Mouse (Mus musculus): ENCODE results near the gene Bcl7b.

- no peak for TF ChIP-seq CTCF (IDR thresholded peaks at IDR 0.05; ENCODE audit: insufficient read depth, low read length)
- no peak for TF ChIP-seq POLR2A (IDR thresholded peaks at IDR 0.05; ENCODE audit: borderline replicate concordance, extremely low read depth, low read depth, low read length)
These were observed 34.2 kb upstream of the Bcl7b start for GRCm38 (mm10) chr5:135133736-135134405.

Measured in lung, adult 2 months (tissue).